Mouse (Mus musculus) MEL (cell line): Measurements from ENCODE around the gene Vrk3. TPM values are rescaled to one million over a fixed set of nuclear protein-coding genes. Genes with fewer than 3 reads are reported as not detected.

Source experiments
- DNase-seq: peaks from one replicate; pipeline ENCODE4 v3.0.0; 2011; ENCODE audit warnings: low read depth, low spot score
- H3K27ac ChIP-seq: 2 replicates; pipeline ENCODE4 v1.5.1; 2012; ENCODE audit warnings: low read depth, mild to moderate bottlenecking, control low read depth, low read length, moderate library complexity; ENCODE audit not compliant: control insufficient read depth
- H3K27me3 ChIP-seq, 2 experiments: fragments of 150-350 bp in 1 of 2; sonication (generic) in 1 of 2; 2 replicates each; pipeline ENCODE4 v1.6.1; 2012; ENCODE audit warnings: low read length in 2 of 2, mild to moderate bottlenecking in 2 of 2, improper control_type of control experiment in 1 of 2, moderate library complexity in 1 of 2; ENCODE audit not compliant: insufficient read depth in 2 of 2, control insufficient read depth in 1 of 2
- H3K36me3 ChIP-seq, 2 experiments: 2 replicates each; pipeline ENCODE4 v1.6.1; 2012 to 2014; ENCODE audit warnings: low read length in 2 of 2, improper control_type of control experiment in 1 of 2, inconsistent platforms in 1 of 2, mild to moderate bottlenecking in 1 of 2; ENCODE audit not compliant: insufficient read depth in 2 of 2, control insufficient read depth in 1 of 2
- H3K4me1 ChIP-seq, 2 experiments: fragments of 150-350 bp in 1 of 2; sonication (generic) in 1 of 2; 2 replicates each; pipeline ENCODE4 v1.6.1; 2012; ENCODE audit warnings: low read length in 2 of 2, improper control_type of control experiment in 1 of 2, mild to moderate bottlenecking in 1 of 2; ENCODE audit not compliant: insufficient read depth in 2 of 2, control insufficient read depth in 1 of 2
- H3K4me3 ChIP-seq, 2 experiments: fragments of 150-350 bp in 1 of 2; sonication (generic) in 1 of 2; 2 replicates each; pipeline ENCODE4 v1.5.1; 2012; ENCODE audit warnings: low read depth in 2 of 2, low read length in 2 of 2, mild to moderate bottlenecking in 2 of 2, moderate library complexity in 2 of 2, control low read depth in 1 of 2, improper control_type of control experiment in 1 of 2; ENCODE audit not compliant: control insufficient read depth in 1 of 2, insufficient read depth in 1 of 2
- H3K79me2 ChIP-seq: 2 replicates; pipeline ENCODE4 v1.6.1; 2012; ENCODE audit warnings: mild to moderate bottlenecking, low read length, moderate library complexity; ENCODE audit not compliant: control insufficient read depth, poor library complexity, insufficient read depth
- H3K9ac ChIP-seq: 2 replicates; pipeline ENCODE4 v1.6.1; 2012; ENCODE audit warnings: low read depth, mild to moderate bottlenecking, control low read depth, low read length, moderate library complexity; ENCODE audit not compliant: control insufficient read depth, poor library complexity, severe bottlenecking
- H3K9me3 ChIP-seq: fragments of 150-350 bp; sonication (generic); replicated peaks from 2 replicates; pipeline ENCODE4 v1.6.1; 2012; ENCODE audit warnings: mild to moderate bottlenecking, low read length, improper control_type of control experiment, moderate library complexity; ENCODE audit not compliant: insufficient read depth
- ELF1 ChIP-seq: IDR thresholded peaks from 2 replicates; pipeline ENCODE4 v1.6.1; 2014; ENCODE audit warnings: low read depth, mild to moderate bottlenecking, inconsistent platforms, low read length, improper control_type of control experiment, moderate library complexity
- ETS1 ChIP-seq: IDR thresholded peaks from 2 replicates; pipeline ENCODE4 v1.6.1; 2012; ENCODE audit warnings: low read depth, mild to moderate bottlenecking, inconsistent platforms, low read length, improper control_type of control experiment, moderate library complexity
- GABPA ChIP-seq: IDR thresholded peaks from 2 replicates; pipeline ENCODE4 v1.6.1; 2012; ENCODE audit warnings: low read depth, mild to moderate bottlenecking, inconsistent platforms, low read length, improper control_type of control experiment, moderate library complexity
- HCFC1 ChIP-seq: IDR thresholded peaks from 2 replicates; pipeline ENCODE4 v1.6.1; 2012; ENCODE audit warnings: low read depth, mild to moderate bottlenecking, inconsistent platforms, low read length, improper control_type of control experiment, moderate library complexity
- JUND ChIP-seq: IDR thresholded peaks from 2 replicates; pipeline ENCODE4 v1.6.1; 2011; ENCODE audit warnings: low read depth, mild to moderate bottlenecking, improper control_type of control experiment, low read length
- KAT2A ChIP-seq: conservative IDR thresholded peaks from 2 replicates; pipeline ENCODE4 v1.6.1; 2012; ENCODE audit warnings: low read depth, low read length, improper control_type of control experiment, inconsistent platforms
- MAZ ChIP-seq: IDR thresholded peaks from 2 replicates; pipeline ENCODE4 v1.6.1; 2012; ENCODE audit warnings: low read depth, mild to moderate bottlenecking, inconsistent platforms, low read length, improper control_type of control experiment
- MEF2A ChIP-seq: IDR thresholded peaks from 2 replicates; pipeline ENCODE4 v1.6.1; 2014; ENCODE audit warnings: low read depth, mild to moderate bottlenecking, inconsistent platforms, low read length, improper control_type of control experiment; ENCODE audit not compliant: poor library complexity, insufficient replicate concordance, severe bottlenecking; ENCODE audit errors: extremely low read depth
- MXI1 ChIP-seq: IDR thresholded peaks from 2 replicates; pipeline ENCODE4 v1.6.1; 2011; ENCODE audit warnings: mild to moderate bottlenecking, low read depth, low read length, improper control_type of control experiment
- MYB ChIP-seq: IDR thresholded peaks from 2 replicates; pipeline ENCODE4 v1.6.1; 2011; ENCODE audit warnings: mild to moderate bottlenecking, low read depth, low read length, improper control_type of control experiment
- NRF1 ChIP-seq: IDR thresholded peaks from 2 replicates; pipeline ENCODE4 v1.6.1; 2014; ENCODE audit warnings: low read depth, mild to moderate bottlenecking, inconsistent platforms, low read length, improper control_type of control experiment, moderate library complexity; ENCODE audit not compliant: poor library complexity, insufficient read depth, severe bottlenecking
- POLR2AphosphoS2 ChIP-seq: IDR thresholded peaks from 2 replicates; pipeline ENCODE4 v1.6.1; 2011; ENCODE audit warnings: low read length, improper control_type of control experiment
- RAD21 ChIP-seq: IDR thresholded peaks from 2 replicates; pipeline ENCODE4 v1.6.1; 2011; ENCODE audit warnings: mild to moderate bottlenecking, low read depth, low read length, improper control_type of control experiment
- SMC3 ChIP-seq: IDR thresholded peaks from 2 replicates; pipeline ENCODE4 v1.6.1; 2011; ENCODE audit warnings: low read depth, low read length, improper control_type of control experiment
- TCF12 ChIP-seq: IDR thresholded peaks from 2 replicates; pipeline ENCODE4 v1.6.1; 2014; ENCODE audit warnings: low read depth, mild to moderate bottlenecking, inconsistent platforms, low read length, improper control_type of control experiment, moderate library complexity
- UBTF ChIP-seq: IDR thresholded peaks from 2 replicates; pipeline ENCODE4 v1.6.1; 2012; ENCODE audit warnings: low read depth, mild to moderate bottlenecking, inconsistent platforms, low read length, improper control_type of control experiment, moderate library complexity, borderline replicate concordance; ENCODE audit not compliant: insufficient read depth
- USF1 ChIP-seq: IDR thresholded peaks from 2 replicates; pipeline ENCODE4 v1.6.1; 2014; ENCODE audit warnings: low read depth, mild to moderate bottlenecking, inconsistent platforms, low read length, improper control_type of control experiment, moderate library complexity
- ZC3H11A ChIP-seq: IDR thresholded peaks from 2 replicates; pipeline ENCODE4 v1.6.1; 2012; ENCODE audit warnings: low read depth, mild to moderate bottlenecking, inconsistent platforms, low read length, improper control_type of control experiment
- polyA plus RNA-seq, 2 experiments: library from polyadenylated mRNA; stranded (reverse) in 1 of 2; unstranded in 1 of 2; fragments of >175 nt in 1 of 2; fragments of >200 nt in 1 of 2; gene quantifications; 2 replicates each; pipeline versions ENCODE4 v1.2.1 to v1.2.4; 2012; ENCODE audit warnings: low replicate concordance in 2 of 2, low read depth in 1 of 2; ENCODE audit not compliant: insufficient read length in 2 of 2, insufficient read depth in 1 of 2, missing spikeins in 1 of 2
- total RNA-seq: library from RNA; depleted of rRNA; stranded (reverse); fragments of 300-350 nt; gene quantifications from 2 replicates; pipeline ENCODE4 v1.2.3, GENCODE M21; 2012

The Vrk3 gene
- total and polyA plus RNA-seq, 3 experiments: 24.9 to 55.6 TPM; not detected in 1

DNA sequence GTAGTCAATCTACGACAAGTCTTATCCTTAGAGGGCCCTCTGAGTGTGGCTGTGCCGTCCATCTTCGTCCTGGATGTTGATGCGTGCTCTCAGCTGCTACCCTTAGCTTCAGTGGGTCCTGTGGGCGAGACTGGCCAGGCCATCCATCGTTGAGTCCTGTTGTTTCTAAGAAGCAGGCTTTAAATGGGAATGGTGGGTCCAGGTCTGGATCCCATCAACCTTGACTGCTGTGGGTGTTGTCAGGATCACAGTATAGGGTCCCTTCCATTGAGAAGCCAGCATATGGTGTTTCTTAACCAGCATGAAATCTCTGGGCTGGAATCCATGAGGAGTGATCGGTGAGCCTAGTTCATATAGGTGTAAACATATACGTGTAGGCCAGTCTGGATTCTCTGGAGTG is 31.9 kb downstream of the Vrk3 start:
- no peak overlapping the region for H3K4me3 ChIP-seq
- no peak overlapping the region for H3K27ac ChIP-seq
- no peaks in the 10 kb centered on the region for H3K79me2 ChIP-seq
- no peaks in the 10 kb centered on the region for H3K27me3 ChIP-seq
- no peaks in the 10 kb centered on the region for H3K36me3 ChIP-seq
- H3K4me1 ChIP-seq: no peaks in the 10 kb centered on the region
- no peak for TF ChIP-seq GABPA
- TF ChIP-seq RAD21: no peak
- TF ChIP-seq ELF1: no peak
- TF ChIP-seq TCF12: no peak
- no peak for TF ChIP-seq ZC3H11A
- TF ChIP-seq JUND: no peak
- no peak for TF ChIP-seq UBTF
- no peak for TF ChIP-seq MYB
- TF ChIP-seq SMC3: no peak
- no peak for TF ChIP-seq MEF2A
- no peak for TF ChIP-seq POLR2AphosphoS2
- no peak for TF ChIP-seq ETS1
- no peak for TF ChIP-seq NRF1
- TF ChIP-seq, all 39 proteins: peak for 0
- DNase-seq: no peak
- H3K9ac ChIP-seq: no peak overlapping the region
- no peaks in the 10 kb centered on the region for H3K9me3 ChIP-seq

DNA sequence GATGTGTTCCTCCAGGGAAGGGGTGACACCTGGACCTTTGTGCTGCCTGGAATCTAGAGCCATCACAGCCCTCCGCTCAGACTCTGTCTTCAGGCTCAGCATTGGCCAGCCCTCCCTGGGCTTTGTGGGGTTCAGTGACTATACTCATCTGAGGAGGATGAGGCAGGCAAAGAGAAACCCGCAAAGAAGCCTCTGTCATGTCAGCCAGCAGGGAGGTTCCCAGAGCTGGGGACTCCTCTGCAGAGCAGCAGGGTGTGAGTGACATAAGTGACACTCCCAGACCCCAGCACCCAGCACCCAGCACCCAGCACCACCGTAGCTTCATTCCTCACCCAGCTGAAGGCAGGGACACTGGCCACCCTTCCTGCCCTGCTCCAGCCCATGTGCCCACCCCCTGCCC is 41.3 kb downstream of the Vrk3 start:
- no peaks in the 10 kb centered on the region for H3K36me3 ChIP-seq
- TF ChIP-seq ELF1: no peak
- no peak for TF ChIP-seq USF1
- no peak for TF ChIP-seq KAT2A
- TF ChIP-seq MAZ: no peak
- TF ChIP-seq HCFC1: no peak
- no peak for TF ChIP-seq MXI1
- TF ChIP-seq, all 39 proteins: peak for 0
- Histone ChIP-seq H3K27me3 (peaks cover 0 to 6% of the 10 kb centered on the region in 2 experiments; a peak in 2 of 4 replicates), H3K4me3 (no peak overlapping the region), H3K4me1 (no peaks in the 10 kb centered on the region), H3K9ac (no peak overlapping the region), H3K79me2 (no peaks in the 10 kb centered on the region), H3K27ac (no peak overlapping the region), H3K9me3 (no peaks in the 10 kb centered on the region)
- DNase-seq: no peak
